Mouse (Mus musculus) gastrocnemius, postnatal 10 days (tissue): ENCODE results near the gene Nat8f7. TPM values are rescaled to one million over a fixed set of nuclear protein-coding genes. Genes with fewer than 3 reads are reported as not detected.
"Not testable (repeated sequence)": the region's sequence is repeated elsewhere in the genome, so short reads cannot be mapped to it uniquely, and the experiment has no call there.

Experiments
- DNase-seq: peaks from one replicate; pipeline ENCODE4 v3.0.0; 2021; ENCODE audit warnings: mixed read lengths
- long read RNA-seq, 2 experiments: library from polyadenylated mRNA; stranded (forward); transcript quantifications; one replicate each; pipeline ENCODE4 v2.0.0; 2021
- microRNA-seq, 2 experiments: library from miRNA; unstranded; fragments of <30 nt; microRNA quantifications; one replicate each; pipeline ENCODE4 v1.2.0; 2021
- total RNA-seq, 2 experiments: library from RNA; stranded (reverse); gene quantifications; 2 replicates each; pipeline ENCODE4 v1.2.3; 2021

Nat8f7 gene
- under 1 TPM; 0.25 to 0.38 TPM for total RNA-seq
- long read RNA-seq, experiment 1 = 0 reads
- long read RNA-seq, experiment 2 = 0 reads

- DNase-seq = peak; percentile 8
Observed at GRCm38 (mm10) chr6:85713105-85713504, at the start of gene Nat8f7. Gene Nat8f7, minus strand, starts transcription at chr6:85713205.

GRCm38 (mm10) chr6:85762678-85763077, 49.7 kb upstream of the Nat8f7 start:
- not testable (repeated sequence) for DNase-seq

GRCm38 (mm10) chr6:85755705-85756249, 42.8 kb upstream of the Nat8f7 start:
- peak; percentile 3 for DNase-seq

DNA sequence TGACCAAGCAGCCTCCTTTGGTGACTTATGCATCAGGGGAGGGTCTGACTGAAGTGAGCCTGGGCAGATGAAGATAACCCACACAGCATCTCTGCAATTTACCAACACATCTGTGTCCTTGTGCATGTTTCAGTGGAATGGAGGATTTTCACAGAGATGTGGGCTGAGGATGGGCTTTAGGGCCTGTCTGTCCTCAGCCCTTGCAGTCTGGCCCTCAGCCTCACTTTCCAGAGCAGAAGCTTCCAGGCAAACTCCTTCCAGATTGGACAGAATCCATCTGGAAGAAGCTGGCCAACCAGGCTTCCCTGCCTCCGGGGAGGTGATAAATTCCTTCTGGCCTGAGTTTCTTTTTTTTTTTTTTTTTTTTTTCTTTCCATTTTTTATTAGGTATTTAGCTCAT, 3.4 kb downstream of the Nat8f7 start:
- not testable (repeated sequence) for DNase-seq

DNA sequence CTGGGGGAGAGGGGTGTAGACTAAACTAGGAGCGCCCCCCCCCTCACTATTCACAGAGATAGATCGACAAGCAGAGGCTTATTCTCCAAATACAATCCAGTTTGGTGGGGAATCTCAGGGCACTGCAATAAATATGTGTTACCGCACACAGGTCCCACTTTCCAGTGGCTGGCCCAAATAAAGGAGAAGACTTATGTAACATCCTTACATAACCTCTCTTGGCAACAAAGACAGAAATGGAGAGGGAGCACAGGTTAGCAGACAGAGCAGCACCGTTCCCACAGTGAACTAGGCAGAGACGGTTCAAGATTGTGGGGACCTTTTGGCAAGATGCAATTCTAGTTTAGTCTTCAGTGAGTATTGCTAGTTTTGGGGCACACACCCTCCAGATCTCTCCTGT, 3.8 kb downstream of the Nat8f7 start:
- not testable (repeated sequence) for DNase-seq

GRCm38 (mm10) chr6:85701943-85702342, 11.1 kb downstream of the Nat8f7 start:
- peak; percentile 4 for DNase-seq

Small RNA genes lying within 50 kb of the gene (microRNA-seq; reads per million reads assigned to microRNA genes)
- gene Gm27317 = 0 reads per million in 2 experiments

Other genes with a start within 250 kb of the Nat8f7 start
- under 1 TPM; 0.14 TPM for gene Fbxo41, start 210.2 kb downstream of the Nat8f7 start, total RNA-seq
- not detected for gene Egr4, start 199.6 kb downstream of the Nat8f7 start, total RNA-seq
- gene Alms1, start 125.7 kb downstream of the Nat8f7 start, total RNA-seq = 1 to 10 TPM; 2.1 to 3.3 TPM
- gene Nat8f3, start 52.5 kb upstream of the Nat8f7 start, total RNA-seq = under 1 TPM; 0.25 to 0.26 TPM
- under 1 TPM in 1 of 2 experiments, not detected in 1; 0.21 TPM for gene Nat8f6, start 107.7 kb upstream of the Nat8f7 start, total RNA-seq
- under 1 TPM in 1 of 2 experiments, not detected in 1; 0.23 TPM for gene Nat8f5, start 107.8 kb upstream of the Nat8f7 start, total RNA-seq
- gene Nat8, start 118.9 kb upstream of the Nat8f7 start, total RNA-seq = not detected
- gene Nat8f2, start 156.0 kb upstream of the Nat8f7 start, total RNA-seq = under 1 TPM; 0.35 to 0.36 TPM
- gene Nat8f4, start 191.7 kb upstream of the Nat8f7 start, total RNA-seq = 1 to 10 TPM; 1.2 to 1.4 TPM
- 10 to 100 TPM; 22.4 to 23.3 TPM for gene Tprkb, start 198.7 kb upstream of the Nat8f7 start, total RNA-seq
- 1 to 10 TPM; 2.5 TPM for gene Nat8f1, start 202.5 kb upstream of the Nat8f7 start, total RNA-seq
- gene Dusp11, start 248.5 kb upstream of the Nat8f7 start, total RNA-seq = 10 to 100 TPM; 49.0 to 63.7 TPM